Mouse (Mus musculus) gastrocnemius, adult 8-10 months (tissue): ENCODE data around the gene Rmi2. TPM values are rescaled to one million over a fixed set of nuclear protein-coding genes. Genes with fewer than 3 reads are reported as not detected.
"Not testable (repeated sequence)": the region's sequence is repeated elsewhere in the genome, so short reads cannot be mapped to it uniquely, and the experiment has no call there.

ENCODE experiments used
- DNase-seq, 2 experiments: peaks; one replicate each; pipeline ENCODE4 v3.0.0; 2022; ENCODE audit warnings: low spot score in 2 of 2
- total RNA-seq, 4 experiments: library from RNA; stranded (reverse); gene quantifications; 2 replicates each; pipeline ENCODE4 v1.2.4; 2022

Gene Rmi2
- total RNA-seq, 4 experiments from 2014 or later = 0.48 to 1.8 (median 1.0) TPM

GRCm38 (mm10) chr16:10827269-10827668 lies 7.6 kb upstream of the Rmi2 start:
- DNase-seq = no peak

- DNase-seq = no peak
These were observed 6.9 kb upstream of the Rmi2 start for GRCm38 (mm10) chr16:10827766-10828460.

- no peak for DNase-seq
These were observed 6.4 kb upstream of the Rmi2 start for GRCm38 (mm10) chr16:10828461-10828805.

- DNase-seq = no peak
These were observed 333 bp upstream of the Rmi2 start for GRCm38 (mm10) chr16:10834542-10834910.

GRCm38 (mm10) chr16:10836388-10836787 lies 1.5 kb downstream of the Rmi2 start:
- no peak for DNase-seq

GRCm38 (mm10) chr16:10837250-10837649 lies 2.4 kb downstream of the Rmi2 start:
- DNase-seq = no peak

- DNase-seq = no peak
These were observed 3.0 kb downstream of the Rmi2 start for GRCm38 (mm10) chr16:10837903-10838302.

GRCm38 (mm10) chr16:10838487-10839245 lies 3.8 kb downstream of the Rmi2 start:
- no peak for DNase-seq

GRCm38 (mm10) chr16:10840018-10840417 lies 5.2 kb downstream of the Rmi2 start:
- DNase-seq = no peak

GRCm38 (mm10) chr16:10842282-10842855 lies 7.5 kb downstream of the Rmi2 start:
- DNase-seq = peak in 1 of 2 experiments; percentile 57

GRCm38 (mm10) chr16:10843486-10844318 lies 8.8 kb downstream of the Rmi2 start:
- no peak for DNase-seq

GRCm38 (mm10) chr16:10844319-10844670 lies 9.4 kb downstream of the Rmi2 start:
- DNase-seq = no peak

GRCm38 (mm10) chr16:10845952-10846351 lies 11.1 kb downstream of the Rmi2 start:
- DNase-seq = no peak

GRCm38 (mm10) chr16:10846503-10846902 lies 11.6 kb downstream of the Rmi2 start:
- peak; percentile 78 for DNase-seq

- peak in 1 of 2 experiments; percentile 51 for DNase-seq
These were observed 15.4 kb downstream of the Rmi2 start for GRCm38 (mm10) chr16:10849965-10850861.

- no peak for DNase-seq
These were observed 16.0 kb downstream of the Rmi2 start for GRCm38 (mm10) chr16:10850905-10851304.

GRCm38 (mm10) chr16:10852216-10852615 lies 17.4 kb downstream of the Rmi2 start:
- DNase-seq = not testable (repeated sequence)

GRCm38 (mm10) chr16:10859726-10860245 lies 24.9 kb downstream of the Rmi2 start:
- no peak for DNase-seq

GRCm38 (mm10) chr16:10861408-10861807 lies 26.5 kb downstream of the Rmi2 start:
- DNase-seq = peak in 1 of 2 experiments; percentile 53

- peak in 1 of 2 experiments; percentile 61 for DNase-seq
These were observed 30.2 kb downstream of the Rmi2 start for GRCm38 (mm10) chr16:10864833-10865591.
